Mouse (Mus musculus): Measurements from ENCODE around the gene Gm11077. TPM values are rescaled to one million over a fixed set of nuclear protein-coding genes. Genes with fewer than 3 reads are reported as not detected.

The Gm11077 gene
- total RNA-seq, 2 experiments from 2014 or later, result not detected

DNA sequence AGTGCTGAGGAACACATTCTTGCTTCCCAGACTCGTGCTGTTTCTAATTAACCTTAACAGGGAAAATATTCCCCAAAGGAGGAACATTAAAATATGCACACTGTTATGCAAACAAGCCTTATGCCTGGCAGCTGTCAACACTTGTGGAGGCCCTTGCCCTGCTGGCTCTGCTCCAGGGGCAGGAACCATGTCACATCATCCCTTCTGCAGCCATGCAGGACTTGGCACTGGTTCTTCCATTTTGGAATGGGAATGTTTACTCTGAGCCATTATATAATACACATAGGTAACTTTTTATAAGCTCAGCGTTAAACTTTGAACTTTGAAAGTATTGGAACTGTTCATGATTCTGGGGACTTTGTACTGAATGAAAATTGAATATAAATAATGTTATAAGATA lies 18.5 kb downstream of the Gm11077 start:
- DNase-seq, result no peak

DNA sequence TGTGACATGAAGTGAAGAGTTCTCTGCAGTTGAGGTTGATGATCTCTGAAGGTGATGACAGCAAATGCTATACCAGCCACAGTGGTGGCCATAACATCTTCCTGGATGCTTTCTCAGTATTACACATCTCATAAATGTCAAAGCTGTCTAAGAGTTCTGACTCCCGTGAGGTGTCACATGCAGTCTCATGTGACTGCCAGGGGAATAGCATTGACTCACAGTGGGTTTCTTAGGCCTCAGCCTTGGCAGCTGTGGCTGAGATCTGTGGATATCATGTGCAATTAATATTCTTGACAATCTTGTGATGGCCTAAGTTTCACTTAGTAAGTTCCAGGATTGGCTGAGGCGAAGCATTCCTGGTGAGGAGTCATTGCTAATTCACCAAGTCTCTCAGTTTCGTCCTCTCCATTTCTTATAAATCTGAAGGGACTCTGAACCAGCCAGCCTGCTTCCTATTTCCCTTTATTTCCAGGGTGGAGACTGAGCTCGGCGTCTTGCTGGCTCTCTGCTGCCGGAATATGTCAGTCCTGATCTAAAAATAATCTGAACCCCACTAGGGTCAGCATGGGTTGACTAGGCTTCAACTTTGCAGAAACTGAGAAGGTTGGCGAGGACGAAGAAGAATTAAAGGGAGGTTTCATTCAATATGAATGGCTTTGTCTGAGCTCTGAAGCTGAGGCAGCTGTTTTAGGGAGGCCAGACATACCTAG lies 21.4 kb downstream of the Gm11077 start:
- DNase-seq, result no peak

DNA sequence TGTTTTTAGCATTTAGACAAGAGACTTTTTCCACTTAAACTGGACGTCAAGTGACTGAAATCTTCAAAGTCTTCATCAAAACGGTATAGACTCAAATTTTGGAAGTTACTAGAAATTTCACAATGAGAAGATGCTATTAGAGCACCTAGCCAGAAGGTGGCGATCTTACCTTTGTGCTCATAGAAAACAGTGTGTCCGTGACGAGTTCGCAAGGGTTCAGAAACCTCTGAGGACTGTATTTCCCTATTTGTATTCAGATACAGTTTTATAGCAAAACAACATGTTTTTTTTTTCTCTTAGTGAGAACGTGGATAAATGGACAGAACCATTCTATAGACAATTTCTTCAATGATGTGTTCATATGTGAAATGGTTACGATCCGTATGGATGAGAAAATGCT lies 37.3 kb downstream of the Gm11077 start:
- DNase-seq, result peak in 1 of 2 experiments; percentile 37

- DNase-seq, result peak in 1 of 2 experiments; percentile 3
Observed at GRCm38 (mm10) chr6:140767237-140767636, 38.2 kb downstream of the Gm11077 start.

- no peak for DNase-seq
Observed at GRCm38 (mm10) chr6:140768180-140768579, 39.1 kb downstream of the Gm11077 start.

DNA sequence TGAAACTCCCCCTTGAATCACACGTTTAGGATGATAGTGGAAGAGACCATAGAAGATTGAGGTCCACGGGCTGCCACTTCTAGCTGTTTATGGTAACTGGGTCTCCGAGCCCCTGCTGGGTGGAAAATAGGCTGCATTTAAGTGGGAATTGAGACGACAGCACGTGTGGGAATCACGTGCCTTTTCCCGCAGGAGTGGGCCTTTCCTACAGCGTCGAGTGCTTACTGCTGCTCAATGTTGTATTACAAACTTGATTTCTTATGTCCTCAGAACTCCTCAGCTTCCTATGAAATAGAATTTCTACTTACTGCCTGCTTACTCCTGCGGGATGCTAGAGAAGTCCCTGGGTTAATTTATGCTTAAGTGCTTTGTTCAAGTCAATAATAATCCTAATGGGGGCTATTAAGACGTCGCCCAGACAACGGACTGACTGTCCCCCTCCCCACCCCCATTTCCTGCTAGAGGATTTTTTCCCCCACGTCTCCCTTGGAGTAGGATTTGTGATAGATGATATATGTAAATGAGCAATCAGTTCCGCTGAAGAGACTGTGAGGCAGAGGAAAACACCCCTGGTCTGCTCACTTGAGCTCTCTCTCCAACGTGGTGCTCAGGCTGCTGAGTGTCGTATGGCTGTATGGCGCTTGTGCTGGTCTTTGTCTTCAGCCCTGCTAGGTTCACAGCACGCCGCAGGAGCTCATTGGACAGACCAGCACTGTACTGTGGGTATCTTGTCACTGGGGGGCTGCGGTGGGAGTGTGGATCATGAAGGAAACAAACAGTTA lies 40.0 kb downstream of the Gm11077 start:
- DNase-seq, result no peak

- no peak for DNase-seq
Observed at GRCm38 (mm10) chr6:140776274-140776673, 47.2 kb downstream of the Gm11077 start.

GRCm38 (mm10) chr6:140782524-140782923 lies 53.4 kb downstream of the Gm11077 start:
- no peak for DNase-seq

DNA sequence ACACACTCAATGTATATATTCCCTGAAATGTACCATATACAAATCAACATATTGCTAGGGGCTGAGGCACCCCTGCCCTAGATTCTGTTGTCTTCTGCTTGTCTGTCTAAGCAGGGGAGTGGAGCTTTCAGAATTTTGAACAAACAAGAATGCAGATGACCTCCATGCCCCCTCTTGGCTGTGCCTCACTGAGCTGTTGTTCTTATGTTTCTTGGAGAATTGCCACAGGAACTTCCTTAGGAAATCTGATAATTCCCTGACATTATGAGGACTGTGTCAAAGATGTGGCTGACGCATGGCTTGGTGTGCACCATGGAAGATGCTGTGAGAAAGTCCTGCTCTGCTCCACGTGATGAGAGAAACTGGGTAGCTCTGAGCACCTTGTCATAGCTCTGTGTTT lies 57.0 kb downstream of the Gm11077 start:
- DNase-seq, result peak; percentile 7 to 24

GRCm38 (mm10) chr6:140789850-140790249 lies 60.8 kb downstream of the Gm11077 start:
- DNase-seq, result peak; percentile 14 to 20

GRCm38 (mm10) chr6:140793676-140794262 lies 64.7 kb downstream of the Gm11077 start:
- no peak for DNase-seq

DNA sequence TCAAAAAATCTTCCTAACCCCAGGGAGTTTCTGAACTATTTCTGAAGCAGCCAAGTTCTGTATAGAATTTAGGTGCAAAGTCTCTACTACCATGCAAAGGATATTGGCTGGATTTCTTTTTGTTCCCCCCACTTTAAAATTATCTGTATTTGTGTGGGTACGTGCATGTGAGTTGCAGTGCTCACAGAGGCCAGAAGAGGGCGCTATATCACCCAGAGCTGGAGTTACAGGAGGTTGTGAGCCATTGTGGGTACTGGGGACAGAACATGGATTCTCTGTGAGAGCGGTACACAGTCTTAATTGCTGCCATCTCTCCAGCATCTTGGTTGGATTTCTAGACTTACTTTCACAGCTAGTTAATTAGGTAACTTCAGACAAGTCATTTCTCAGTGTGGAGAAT lies 69.8 kb downstream of the Gm11077 start:
- no peak for DNase-seq

- DNase-seq, result no peak
Observed at GRCm38 (mm10) chr6:140799435-140800040, 70.5 kb downstream of the Gm11077 start.

DNA sequence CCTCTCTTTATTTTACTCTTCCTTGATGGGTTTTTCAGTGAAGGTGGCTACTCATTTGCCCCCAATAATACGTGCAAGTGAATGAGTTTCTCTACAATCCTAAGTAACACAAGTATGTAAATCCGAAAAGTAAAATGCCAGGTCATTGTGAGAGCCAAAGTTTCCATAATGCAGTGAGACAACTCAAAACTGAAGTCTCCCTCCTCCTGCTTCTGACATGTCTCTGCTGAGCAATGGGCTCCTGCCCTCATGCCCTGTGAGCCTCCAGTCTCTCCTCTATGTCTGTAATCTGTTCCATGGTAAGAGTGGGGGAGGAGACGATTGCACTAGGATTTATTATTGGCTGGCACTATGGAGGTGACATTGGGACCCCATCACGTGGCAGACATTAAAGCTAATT lies 71.5 kb downstream of the Gm11077 start:
- no peak for DNase-seq

Other genes starting within 250 kb of the Gm11077 start
- 10 to 100 TPM; 50.8 to 54.2 TPM for gene Aebp2, start 106.6 kb upstream of the Gm11077 start, total RNA-seq (2021)

Data from adrenal gland, postnatal 36 days (tissue).